ENCODE assay signal across 9 mouse cellular contexts in the genomic region with DNA sequence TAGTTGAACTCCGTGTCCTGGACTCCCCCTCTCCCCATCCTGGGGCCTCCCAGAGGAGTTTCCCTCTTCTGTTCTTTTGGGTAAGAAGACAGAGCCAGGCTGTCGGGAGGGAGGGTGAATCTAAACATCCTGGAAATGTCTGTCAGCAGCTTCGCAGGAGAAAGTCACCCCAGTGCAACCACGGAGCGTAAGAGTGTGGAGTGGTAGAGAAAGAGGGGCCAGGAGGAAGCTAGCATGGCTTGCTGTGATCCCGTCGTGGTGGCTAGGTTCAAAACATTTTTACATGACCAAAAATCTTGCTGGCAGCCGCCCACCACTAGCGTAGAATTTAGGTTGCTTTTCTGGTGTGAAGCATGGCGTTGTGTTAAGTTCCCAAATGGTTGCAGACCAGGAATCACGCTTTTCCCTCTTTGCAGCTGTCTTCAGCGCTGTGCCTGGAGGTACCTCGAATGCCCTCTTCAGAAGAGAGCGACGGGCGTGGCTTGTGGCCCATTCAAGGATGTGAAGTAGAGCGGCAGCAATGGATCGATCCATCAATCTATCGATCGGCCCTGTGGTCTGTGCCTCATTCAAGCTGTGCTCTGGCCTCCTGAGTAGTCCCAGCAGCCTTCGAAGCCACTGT. TPM values are rescaled to one million over a fixed set of nuclear protein-coding genes. Genes with fewer than 3 reads are reported as not detected.
DNase-seq lines count a peak whose midpoint lies in the region; ATAC-seq and TF ChIP-seq lines count a peak whose summit lies in the region.
"Had no signal": no experiment of that assay in that cellular context is flagged by ENCODE, and none has a peak within 500 bp of the region (broad histone marks: within the 10 kb centered on the region; RNA-seq: fewer than 3 reads in every experiment).

No protein-coding gene starts in this region.

- H3K4me3 ChIP-seq in gastrocnemius, adult 2 months, result peak overlapping the region; percentile 64
- H3K4me3 ChIP-seq in forebrain, embryonic 12.5 days (replicated peaks), result peak overlapping the region; percentile 19
- peak overlapping the region; percentile 16 for H3K4me3 ChIP-seq in hindbrain, embryonic 15.5 days
- peak overlapping the region; percentile 32 for H3K4me3 ChIP-seq in limb, embryonic 15.5 days
- H3K4me3 ChIP-seq in myocyte, result no peak overlapping the region

- H3K4me1 ChIP-seq in forebrain, embryonic 12.5 days, result peaks cover 40% of the 10 kb centered on the region
- peaks cover 23% of the 10 kb centered on the region for H3K4me1 ChIP-seq in hindbrain, embryonic 15.5 days (replicated peaks)
- H3K4me1 ChIP-seq in limb, embryonic 15.5 days, result peaks cover 24% of the 10 kb centered on the region

- H3K9ac ChIP-seq in forebrain, embryonic 12.5 days, result peak overlapping the region; percentile 42
- H3K9ac ChIP-seq in hindbrain, embryonic 15.5 days, result 0 out of 2 replicates have a peak overlapping the region, but pooled peaks have one; percentile 21
- H3K9ac ChIP-seq in limb, embryonic 15.5 days, result peak overlapping the region; percentile 18

- WGBS in forebrain, embryonic 12.5 days, result 2% methylated on average over 21 of the region's 21 CpGs
- WGBS in hindbrain, embryonic 15.5 days, result 1% methylated on average over 21 of the region's 21 CpGs
- 2% methylated on average over 21 of the region's 21 CpGs for WGBS in limb, embryonic 15.5 days

- no peak overlapping the region for H3ac ChIP-seq in myocyte (ENCODE audit: control insufficient read depth, insufficient read length)

- peak; percentile 25; the same call in 1 of the 2 replicates for ATAC-seq in forebrain, embryonic 12.5 days (ENCODE audit: low FRiP score)
- ATAC-seq in hindbrain, embryonic 15.5 days (ENCODE audit: low FRiP score, low read depth), result peak; percentile 19
- no peak for ATAC-seq in limb, embryonic 15.5 days (ENCODE audit: insufficient number of reproducible peaks, low FRiP score, low TSS enrichment, low read depth)

- TF ChIP-seq CTCF in gastrocnemius, adult 2 months (IDR thresholded peaks at IDR 0.05), result no peak

- peaks cover 40% of the 10 kb centered on the region for H3K36me3 ChIP-seq in forebrain, embryonic 12.5 days (replicated peaks)
- peaks cover 26% of the 10 kb centered on the region for H3K36me3 ChIP-seq in hindbrain, embryonic 15.5 days
- peaks cover 31% of the 10 kb centered on the region for H3K36me3 ChIP-seq in limb, embryonic 15.5 days
- no peaks in the 10 kb centered on the region for H3K36me3 ChIP-seq in myocyte (ENCODE audit: control insufficient read depth, insufficient read depth)

- intact Hi-C loops in gastrocnemius, adult 2 months (cut with DNase I), result no loop called here
- intact Hi-C loops in gastrocnemius, postnatal 36 days (cut with DNase I), result no loop called here

- peak overlapping the region; percentile 53 for H3K4me2 ChIP-seq in forebrain, embryonic 12.5 days
- peak overlapping the region; percentile 50 for H3K4me2 ChIP-seq in hindbrain, embryonic 15.5 days
- H3K4me2 ChIP-seq in limb, embryonic 15.5 days, result peak overlapping the region; percentile 53
- no peak overlapping the region for H3K4me2 ChIP-seq in myocyte (ENCODE audit: low read depth)

- no peaks in the 10 kb centered on the region for H3K9me3 ChIP-seq in forebrain, embryonic 12.5 days
- H3K9me3 ChIP-seq in hindbrain, embryonic 15.5 days, result no peaks in the 10 kb centered on the region
- no peaks in the 10 kb centered on the region for H3K9me3 ChIP-seq in limb, embryonic 15.5 days

- no peaks in the 10 kb centered on the region for H3K79me2 ChIP-seq in myocyte (ENCODE audit: control insufficient read depth, insufficient read depth)

- DNase-seq in gastrocnemius, adult 2 months, result peak; percentile 59
- DNase-seq in gastrocnemius, postnatal 36 days, result no peak
- peak; percentile 84 for DNase-seq in ES-CJ7 (ENCODE audit: low read depth, low spot score)
- DNase-seq in c-Kit-positive CD71-positive TER-119-positive erythroid progenitor cells, embryonic 14.5 days (ENCODE audit: low spot score), result no peak

- peak overlapping the region; percentile 89 for H3K27ac ChIP-seq in gastrocnemius, adult 2 months
- peak overlapping the region; percentile 95 for H3K27ac ChIP-seq in forebrain, embryonic 12.5 days
- H3K27ac ChIP-seq in hindbrain, embryonic 15.5 days (replicated peaks), result peak overlapping the region; percentile 90
- peak overlapping the region; percentile 87 for H3K27ac ChIP-seq in limb, embryonic 15.5 days

- H3K27me3 ChIP-seq in forebrain, embryonic 12.5 days, result no peaks in the 10 kb centered on the region
- H3K27me3 ChIP-seq in hindbrain, embryonic 15.5 days, result no peaks in the 10 kb centered on the region
- no peaks in the 10 kb centered on the region for H3K27me3 ChIP-seq in limb, embryonic 15.5 days
- no peaks in the 10 kb centered on the region for H3K27me3 ChIP-seq in myocyte (ENCODE audit: control insufficient read depth, insufficient read depth, insufficient read length)
- H3K27me3 ChIP-seq: Patski had no signal

- no peak for TF ChIP-seq POLR2A in myocyte (IDR thresholded peaks at IDR 0.05; ENCODE audit: insufficient read length, low read depth)

TF ChIP-seq in myocyte, 11 proteins besides CTCF, POLR2A, EP300 and RAD21:
- peak in 1 of 3 experiments; percentile 8 for TF ChIP-seq MYOD1 (IDR thresholded peaks at IDR 0.05; ENCODE audit: control insufficient read depth in 1 of 3, insufficient read length in 2 of 3, low read depth in 2 of 3)
- TF ChIP-seq USF1 (IDR thresholded peaks at IDR 0.05; ENCODE audit: low read depth), result no peak
- TF ChIP-seq E2F4 (IDR thresholded peaks at IDR 0.05; ENCODE audit: insufficient read depth), result no peak
- no peak for TF ChIP-seq CEBPB (IDR thresholded peaks at IDR 0.05; ENCODE audit: insufficient read depth, poor library complexity, severe bottlenecking)
- no peak for TF ChIP-seq REST (IDR thresholded peaks at IDR 0.05; ENCODE audit: insufficient read depth, insufficient read length)
- TF ChIP-seq SRF (IDR thresholded peaks at IDR 0.05; ENCODE audit: control insufficient read depth, insufficient read length, low read depth), result no peak
- no peak for TF ChIP-seq MAX (IDR thresholded peaks at IDR 0.05; ENCODE audit: low read depth)
- TF ChIP-seq POLR2AphosphoS2 (IDR thresholded peaks at IDR 0.05; ENCODE audit: insufficient read length, low read depth), result peak; percentile 65
- TF ChIP-seq TCF3 (IDR thresholded peaks at IDR 0.05; ENCODE audit: insufficient read length, low read depth), result no peak
- TF ChIP-seq TCF12 (IDR thresholded peaks at IDR 0.05; ENCODE audit: insufficient read depth, poor library complexity, severe bottlenecking), result no peak
- TF ChIP-seq MYOG (IDR thresholded peaks at IDR 0.05; ENCODE audit: control insufficient read depth in 1 of 3, insufficient read depth in 1 of 3, insufficient read length in 2 of 3, low read depth in 2 of 3), result no peak
TF ChIP-seq in myocyte: peak in this region for 2.

RNA-seq across cellular contexts. Expression of gene Plekho1, which starts 9.7 kb away (rescaled TPM):
- total RNA-seq in gastrocnemius, adult 2 months (2021), result 10 to 100 TPM; 14.2 to 19.3 TPM
- 10 to 100 TPM; 17.6 to 23.6 TPM for total RNA-seq in gastrocnemius, postnatal 36 days (2021)
- 91.3 and 95.1 TPM in 2 replicates for polyA plus RNA-seq in forebrain, embryonic 12.5 days (2016; fragmentation: Nextera tagmentation; extraction: Ambion mirVana)
- polyA plus RNA-seq in hindbrain, embryonic 15.5 days (2015; fragmentation: Nextera tagmentation; extraction: Ambion mirVana), result 47.8 and 49.5 TPM in 2 replicates
- polyA plus RNA-seq in limb, embryonic 15.5 days (2015; fragmentation: Nextera tagmentation; extraction: Ambion mirVana), result 35.2 and 39.2 TPM in 2 replicates
- polyA plus RNA-seq in myocyte (2012; fragmentation: generic; extraction: Trizol), result 107 TPM

RNA-seq across cellular contexts. Expression of gene Anp32e, which starts 57.1 kb away (rescaled TPM):
- 10 to 100 TPM; 76.4 to 89.9 TPM for total RNA-seq in gastrocnemius, adult 2 months (2021)
- 10 to 100 TPM; 67.1 to 71.1 TPM for total RNA-seq in gastrocnemius, postnatal 36 days (2021)
- 405 and 446 TPM in 2 replicates for polyA plus RNA-seq in forebrain, embryonic 12.5 days (2016; fragmentation: Nextera tagmentation; extraction: Ambion mirVana)
- 117 and 118 TPM in 2 replicates for polyA plus RNA-seq in hindbrain, embryonic 15.5 days (2015; fragmentation: Nextera tagmentation; extraction: Ambion mirVana)
- polyA plus RNA-seq in limb, embryonic 15.5 days (2015; fragmentation: Nextera tagmentation; extraction: Ambion mirVana), result 167 and 177 TPM in 2 replicates
- 48.5 TPM for polyA plus RNA-seq in myocyte (2012; fragmentation: generic; extraction: Trizol)

Comparison
In these comparisons a context has a peak if more than half of its experiments do, and no peak if none do; other contexts are left out.
1. DNase-seq: peak in gastrocnemius, adult 2 months (single experiment) and ES-CJ7 (single experiment); none in gastrocnemius, postnatal 36 days (0 of 2) and c-Kit-positive CD71-positive TER-119-positive erythroid progenitor cells, embryonic 14.5 days (single experiment).
2. Peak in every context shown above with its lines, with median percentiles within 50 percentile points of each other: H3K27ac ChIP-seq and H3K9ac ChIP-seq.